Mouse (Mus musculus): Measurements from ENCODE around the gene Plcd1.

The Plcd1 gene

GRCm38 (mm10) chr9:119025263-119025662 is 68.0 kb downstream of the Plcd1 start:
- no peak for DNase-seq (ENCODE audit: low spot score)

GRCm38 (mm10) chr9:119021731-119022130 is 71.6 kb downstream of the Plcd1 start:
- no peak for DNase-seq (ENCODE audit: low spot score)
